Mouse (Mus musculus): ENCODE data around the gene Nceh1. TPM values are rescaled to one million over a fixed set of nuclear protein-coding genes. Genes with fewer than 3 reads are reported as not detected.

Gene Nceh1
- polyA plus RNA-seq, 1 experiment = 2.4 TPM

DNA sequence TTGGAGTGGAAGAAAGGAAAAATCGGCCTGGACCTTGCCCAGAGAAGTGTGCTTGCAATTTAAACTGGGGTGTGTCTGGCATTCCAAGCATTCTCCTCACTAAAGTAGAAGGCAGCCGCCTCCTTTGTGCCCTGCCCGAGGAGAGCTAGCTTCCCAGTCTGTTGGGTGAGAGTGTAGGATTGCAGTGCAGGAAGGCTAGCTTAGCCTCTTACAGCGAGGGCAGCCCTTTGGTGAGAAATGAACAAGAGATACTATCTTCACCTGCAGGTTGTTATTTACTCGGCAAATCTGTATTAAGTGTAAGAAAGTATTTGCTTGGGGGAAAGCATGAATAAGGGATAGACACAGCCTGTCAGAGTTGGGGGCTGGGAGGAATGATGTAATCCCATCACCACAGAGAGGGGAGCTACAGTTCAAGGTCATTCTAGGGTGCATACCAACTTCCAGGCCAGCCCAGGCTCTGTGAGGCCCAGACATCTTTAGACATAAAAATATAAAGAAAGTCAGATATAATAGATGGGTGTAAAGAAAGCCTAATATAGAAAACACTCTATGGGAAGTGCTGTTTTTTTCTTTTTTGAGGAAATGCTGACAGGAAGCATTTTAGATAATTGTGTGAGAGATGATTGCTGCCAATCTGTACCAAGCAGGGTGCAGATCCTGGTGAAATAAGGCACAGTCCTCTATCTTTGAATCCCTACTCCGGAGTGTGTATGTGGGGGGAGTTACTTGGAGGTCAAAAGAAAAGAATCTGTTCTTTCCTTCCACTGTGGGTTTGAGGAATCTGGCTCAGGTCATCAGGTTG lies 27.5 kb upstream of the Nceh1 start:
- Histone ChIP-seq H3K36me3 (ENCODE audit: control insufficient read depth, insufficient read depth, low read length) (no peaks in the 10 kb centered on the region), H3K4me1 (ENCODE audit: control insufficient read depth, insufficient read depth, low read length) (peaks cover 7% of the 10 kb centered on the region), H3K27me3 (ENCODE audit: control insufficient read depth, insufficient read depth, low read length) (no peaks in the 10 kb centered on the region), H3K4me3 (ENCODE audit: control insufficient read depth, low read depth, low read length) (peak overlapping the region; percentile 55), H3K27ac (ENCODE audit: control insufficient read depth, insufficient read depth, low read depth, low read length) (peak overlapping the region; percentile 66)
- TF ChIP-seq POLR2A (IDR thresholded peaks at IDR 0.05; ENCODE audit: control insufficient read depth, low read depth, low read length) = no peak
- no peak for TF ChIP-seq CTCF (IDR thresholded peaks at IDR 0.05; ENCODE audit: control insufficient read depth, insufficient read depth, insufficient replicate concordance, low read depth, low read length)

DNA sequence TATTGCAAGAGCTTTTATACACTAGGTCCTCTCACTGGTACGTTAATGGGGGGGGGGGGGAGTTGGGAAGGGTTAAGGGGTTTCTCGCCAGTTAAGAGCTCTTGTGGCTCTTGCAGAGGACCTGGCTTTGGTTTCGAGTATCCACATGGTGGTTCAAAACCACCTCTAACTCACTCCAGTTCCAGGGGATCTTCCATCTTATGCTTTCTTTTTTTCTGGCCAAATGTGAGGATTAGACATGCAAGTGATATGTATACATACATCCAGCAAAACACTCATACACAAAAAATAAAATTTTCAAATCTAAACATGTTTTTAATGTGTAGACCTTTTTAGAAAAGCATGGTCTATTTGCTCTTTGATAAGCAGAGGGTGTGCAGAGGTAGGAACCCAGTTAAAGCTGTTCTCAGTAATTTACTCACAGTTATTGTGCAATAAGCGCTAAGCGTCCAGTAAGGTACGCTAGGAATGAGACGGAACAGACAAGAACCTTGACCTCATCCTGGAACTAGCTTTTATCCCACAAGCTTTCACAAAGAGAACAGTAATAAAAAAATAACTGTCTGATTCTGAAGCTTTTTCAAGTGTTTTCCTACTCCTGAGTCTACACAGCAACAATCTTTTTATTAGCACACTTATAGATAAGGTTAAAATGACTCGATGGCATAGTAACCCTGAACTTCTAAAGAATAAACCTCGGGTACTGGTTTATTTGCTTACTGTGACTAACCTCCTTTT lies 26.7 kb upstream of the Nceh1 start:
- Histone ChIP-seq H3K36me3 (ENCODE audit: control insufficient read depth, insufficient read depth, low read length) (no peaks in the 10 kb centered on the region), H3K27me3 (ENCODE audit: control insufficient read depth, insufficient read depth, low read length) (no peaks in the 10 kb centered on the region), H3K4me3 (ENCODE audit: control insufficient read depth, low read depth, low read length) (no peak overlapping the region), H3K4me1 (ENCODE audit: control insufficient read depth, insufficient read depth, low read length) (peaks cover 7% of the 10 kb centered on the region), H3K27ac (ENCODE audit: control insufficient read depth, insufficient read depth, low read depth, low read length) (no peak overlapping the region)
- TF ChIP-seq CTCF (IDR thresholded peaks at IDR 0.05; ENCODE audit: control insufficient read depth, insufficient read depth, insufficient replicate concordance, low read depth, low read length) = no peak
- TF ChIP-seq POLR2A (IDR thresholded peaks at IDR 0.05; ENCODE audit: control insufficient read depth, low read depth, low read length) = no peak

DNA sequence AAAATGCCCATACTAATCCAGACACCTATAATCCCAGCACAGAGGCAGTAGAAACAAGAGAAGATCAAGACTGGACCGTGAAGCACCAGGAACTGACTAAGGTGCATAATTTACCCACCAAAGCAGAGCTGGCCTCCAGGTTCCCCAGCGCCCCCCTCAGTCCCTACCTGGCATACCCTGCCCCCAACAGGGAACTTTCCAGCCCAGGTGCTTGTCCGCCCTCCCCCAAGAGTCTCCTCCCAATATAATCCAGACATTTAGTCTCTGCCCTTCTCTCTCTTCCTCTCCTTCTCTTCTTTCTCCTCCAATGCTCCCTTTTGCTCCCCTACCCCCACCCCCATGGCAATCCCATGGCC lies 26.2 kb upstream of the Nceh1 start:
- no peak overlapping the region for H3K27ac ChIP-seq (ENCODE audit: control insufficient read depth, insufficient read depth, low read depth, low read length)
- TF ChIP-seq POLR2A (IDR thresholded peaks at IDR 0.05; ENCODE audit: control insufficient read depth, low read depth, low read length) (no peak), CTCF (IDR thresholded peaks at IDR 0.05; ENCODE audit: control insufficient read depth, insufficient read depth, insufficient replicate concordance, low read depth, low read length) (no peak)

GRCm38 (mm10) chr3:27158910-27159309 lies 23.9 kb upstream of the Nceh1 start:
- Histone ChIP-seq H3K4me3 (ENCODE audit: control insufficient read depth, low read depth, low read length) (no peak overlapping the region), H3K27me3 (ENCODE audit: control insufficient read depth, insufficient read depth, low read length) (no peaks in the 10 kb centered on the region), H3K36me3 (ENCODE audit: control insufficient read depth, insufficient read depth, low read length) (no peaks in the 10 kb centered on the region), H3K27ac (ENCODE audit: control insufficient read depth, insufficient read depth, low read depth, low read length) (no peak overlapping the region), H3K4me1 (ENCODE audit: control insufficient read depth, insufficient read depth, low read length) (peaks cover 7% of the 10 kb centered on the region)
- no peak for TF ChIP-seq POLR2A (IDR thresholded peaks at IDR 0.05; ENCODE audit: control insufficient read depth, low read depth, low read length)
- TF ChIP-seq CTCF (IDR thresholded peaks at IDR 0.05; ENCODE audit: control insufficient read depth, insufficient read depth, insufficient replicate concordance, low read depth, low read length) = no peak

More for the DNA sequence above, 26.2 kb upstream of the Nceh1 start:
- H3K4me3 ChIP-seq (ENCODE audit: control insufficient read depth, low read depth, low read length) = no peak overlapping the region
- no peaks in the 10 kb centered on the region for H3K36me3 ChIP-seq (ENCODE audit: control insufficient read depth, insufficient read depth, low read length)
- peaks cover 7% of the 10 kb centered on the region for H3K4me1 ChIP-seq (ENCODE audit: control insufficient read depth, insufficient read depth, low read length)
- H3K27me3 ChIP-seq (ENCODE audit: control insufficient read depth, insufficient read depth, low read length) = no peaks in the 10 kb centered on the region

- TF ChIP-seq CTCF (IDR thresholded peaks at IDR 0.05; ENCODE audit: control insufficient read depth, insufficient read depth, insufficient replicate concordance, low read depth, low read length) = no peak
- no peak for TF ChIP-seq POLR2A (IDR thresholded peaks at IDR 0.05; ENCODE audit: control insufficient read depth, low read depth, low read length)
- H3K4me3 ChIP-seq (ENCODE audit: control insufficient read depth, low read depth, low read length) = no peak overlapping the region
Observed at GRCm38 (mm10) chr3:27161645-27162409, 20.9 kb upstream of the Nceh1 start.

DNA sequence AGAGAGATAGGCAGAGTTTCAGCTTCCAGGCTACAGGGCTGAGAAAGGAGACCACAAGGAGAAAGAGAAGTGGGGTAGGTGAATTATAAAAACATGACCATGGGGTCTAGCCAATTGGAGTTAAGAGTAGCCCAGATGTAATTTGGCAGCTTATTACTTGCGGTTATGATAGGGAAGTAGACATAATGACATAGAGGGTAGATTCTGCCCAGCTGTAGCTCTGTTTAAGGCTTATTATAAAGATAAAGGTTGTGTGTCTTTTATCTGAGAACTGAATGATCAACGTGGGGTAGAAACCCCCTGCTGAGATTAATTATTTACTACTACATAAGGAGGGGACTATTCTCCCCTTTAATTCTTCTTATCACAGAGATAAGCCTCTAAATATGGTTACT lies 20.4 kb upstream of the Nceh1 start:
- Histone ChIP-seq H3K4me3 (ENCODE audit: control insufficient read depth, low read depth, low read length) (no peak overlapping the region), H3K36me3 (ENCODE audit: control insufficient read depth, insufficient read depth, low read length) (no peaks in the 10 kb centered on the region), H3K27ac (ENCODE audit: control insufficient read depth, insufficient read depth, low read depth, low read length) (no peak overlapping the region), H3K27me3 (ENCODE audit: control insufficient read depth, insufficient read depth, low read length) (no peaks in the 10 kb centered on the region), H3K4me1 (ENCODE audit: control insufficient read depth, insufficient read depth, low read length) (no peaks in the 10 kb centered on the region)
- TF ChIP-seq CTCF (IDR thresholded peaks at IDR 0.05; ENCODE audit: control insufficient read depth, insufficient read depth, insufficient replicate concordance, low read depth, low read length) = no peak
- TF ChIP-seq POLR2A (IDR thresholded peaks at IDR 0.05; ENCODE audit: control insufficient read depth, low read depth, low read length) = no peak

More at GRCm38 (mm10) chr3:27161645-27162409, 20.9 kb upstream of the Nceh1 start:
- Histone ChIP-seq H3K4me1 (ENCODE audit: control insufficient read depth, insufficient read depth, low read length) (no peaks in the 10 kb centered on the region), H3K36me3 (ENCODE audit: control insufficient read depth, insufficient read depth, low read length) (no peaks in the 10 kb centered on the region), H3K27ac (ENCODE audit: control insufficient read depth, insufficient read depth, low read depth, low read length) (no peak overlapping the region), H3K27me3 (ENCODE audit: control insufficient read depth, insufficient read depth, low read length) (no peaks in the 10 kb centered on the region)

All from testis, adult 2 months (tissue).